Mouse (Mus musculus) heart, postnatal 0 days (tissue): Measurements from ENCODE around the gene Brpf1.

Source experiments
- CTCF ChIP-seq: IDR thresholded peaks from 2 replicates; pipeline ENCODE4 v1.5.1; 2016; ENCODE audit warnings: antibody characterized with exemption, control low read depth, low read depth
- EP300 ChIP-seq: IDR thresholded peaks from 2 replicates; pipeline ENCODE4 v1.6.1; 2016; ENCODE audit warnings: antibody characterized with exemption, low read depth

DNA sequence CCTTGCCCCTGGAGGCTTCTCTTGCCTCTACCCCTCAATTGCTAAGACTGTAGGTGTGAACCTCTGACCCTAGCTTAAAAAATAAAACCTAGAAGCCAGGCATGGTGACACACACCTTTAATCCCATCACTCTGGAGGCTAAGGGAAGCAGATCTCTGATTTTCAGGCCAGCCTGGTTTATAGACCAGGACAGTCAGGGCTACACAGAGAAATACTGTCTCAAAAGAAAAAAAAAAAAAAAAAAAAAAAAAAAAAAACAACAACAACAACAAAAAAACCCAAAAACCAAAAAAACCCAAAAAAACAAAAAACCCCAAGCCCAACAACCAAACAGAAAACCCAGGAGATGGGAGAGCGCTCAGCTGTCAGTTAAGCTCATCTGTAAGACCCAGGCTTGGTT lies 60.6 kb downstream of the Brpf1 start:
- TF ChIP-seq EP300 (no peak), CTCF (no peak)
